ENCODE assay signal across 11 mouse cellular contexts in the genomic region with DNA sequence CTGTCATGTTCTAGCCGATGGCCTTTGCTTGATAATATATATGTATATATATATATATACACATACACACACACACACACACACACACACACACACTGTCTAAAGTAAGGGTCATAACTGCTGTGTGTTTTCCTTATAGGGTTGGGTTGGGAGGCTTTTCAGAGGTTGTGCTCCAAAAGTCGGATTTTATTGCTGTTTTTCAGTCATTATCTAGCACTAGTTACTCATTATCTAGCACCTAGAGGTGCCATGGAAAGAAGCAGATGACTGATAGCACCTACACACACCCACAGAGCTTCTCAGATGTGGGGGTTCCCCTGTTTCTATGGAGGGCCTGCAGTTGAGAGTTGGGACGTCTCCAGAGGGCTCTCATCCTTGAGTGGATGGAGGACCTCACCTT.
"Had no signal": no experiment of that assay in that cellular context is flagged by ENCODE, and none has a peak within 500 bp of the region (broad histone marks: within the 10 kb centered on the region; RNA-seq: fewer than 3 reads in every experiment).

No protein-coding gene starts in this region.

- H3K4me3 ChIP-seq: limb, embryonic 10.5 days; liver, embryonic 12.5 days; lung, embryonic 15.5 days; megakaryocyte, embryonic 14.5 days; midbrain, embryonic 12.5 days had no signal

- DNase-seq: kidney, postnatal 14 days; lung, postnatal 14 days; right cerebral cortex, adult 18-20 months; spleen, adult 18-20 months; thymus, postnatal 4 days had no signal

- H3K36me3 ChIP-seq: lung, embryonic 15.5 days; midbrain, embryonic 12.5 days had no signal

- H3K9me3 ChIP-seq: limb, embryonic 10.5 days; liver, embryonic 12.5 days; lung, embryonic 15.5 days; megakaryocyte, embryonic 14.5 days; midbrain, embryonic 12.5 days had no signal

- H3K4me1 ChIP-seq: limb, embryonic 10.5 days; midbrain, embryonic 12.5 days had no signal

- ATAC-seq: liver, embryonic 12.5 days had no signal

- H3K27me3 ChIP-seq: liver, embryonic 12.5 days; lung, embryonic 15.5 days; megakaryocyte, embryonic 14.5 days; midbrain, embryonic 12.5 days had no signal

- H3K4me2 ChIP-seq: liver, embryonic 12.5 days; lung, embryonic 15.5 days; midbrain, embryonic 12.5 days had no signal

- H3K9ac ChIP-seq: liver, embryonic 12.5 days; lung, embryonic 15.5 days; midbrain, embryonic 12.5 days had no signal

- H3K27ac ChIP-seq: limb, embryonic 10.5 days; liver, embryonic 12.5 days; lung, embryonic 15.5 days; macrophage; midbrain, embryonic 12.5 days had no signal
